Mouse (Mus musculus): ENCODE results near the gene Smarca2. TPM values are rescaled to one million over a fixed set of nuclear protein-coding genes. Genes with fewer than 3 reads are reported as not detected.
A peak's percentile ranks its signal among the peaks of the same experiment; 100 is the strongest.

Smarca2 gene
- polyA plus RNA-seq, 1 experiment from 2014 or later: 129 TPM

- H3K4me1 ChIP-seq: peaks cover 35% of the 10 kb centered on the region
- H3K9me3 ChIP-seq: no peaks in the 10 kb centered on the region
- peaks cover 16% of the 10 kb centered on the region for H3K36me3 ChIP-seq
- peak; percentile 87 for ATAC-seq (replicated peaks)
- H3K27ac ChIP-seq (replicated peaks): peak overlapping the region; percentile 99
- peak overlapping the region; percentile 29 for H3K9ac ChIP-seq (replicated peaks)
- H3K27me3 ChIP-seq: no peaks in the 10 kb centered on the region
- peak overlapping the region; percentile 20 for H3K4me3 ChIP-seq
- H3K4me2 ChIP-seq (replicated peaks): peak overlapping the region; percentile 49
- WGBS: 4% methylated on average over 16 of the region's 16 CpGs
These were observed 165.0 kb downstream of the Smarca2 start for GRCm38 (mm10) chr19:26769609-26770500.

- no peaks in the 10 kb centered on the region for H3K9me3 ChIP-seq
- 8% methylated on average over 6 of the region's 6 CpGs for WGBS
- peak overlapping the region; percentile 49 for H3K4me2 ChIP-seq (replicated peaks)
- H3K27me3 ChIP-seq: no peaks in the 10 kb centered on the region
- peak overlapping the region; percentile 99 for H3K27ac ChIP-seq (replicated peaks)
- peaks cover 20% of the 10 kb centered on the region for H3K36me3 ChIP-seq
- H3K4me1 ChIP-seq: peaks cover 35% of the 10 kb centered on the region
- H3K9ac ChIP-seq (replicated peaks): peak overlapping the region; percentile 29
- H3K4me3 ChIP-seq: peak overlapping the region; percentile 20
- peak; percentile 53 for ATAC-seq (replicated peaks)
These were observed 165.7 kb downstream of the Smarca2 start for GRCm38 (mm10) chr19:26770592-26770991.

GRCm38 (mm10) chr19:26772051-26772583 lies 167.3 kb downstream of the Smarca2 start:
- no peak overlapping the region for H3K9ac ChIP-seq (replicated peaks)
- H3K27me3 ChIP-seq: no peaks in the 10 kb centered on the region
- H3K9me3 ChIP-seq: no peaks in the 10 kb centered on the region
- peaks cover 35% of the 10 kb centered on the region for H3K4me1 ChIP-seq
- peak overlapping the region; percentile 99 for H3K27ac ChIP-seq (replicated peaks)
- H3K36me3 ChIP-seq: peaks cover 35% of the 10 kb centered on the region
- H3K4me3 ChIP-seq: no peak overlapping the region
- 96% methylated on average over 11 of the region's 11 CpGs for WGBS
- H3K4me2 ChIP-seq (replicated peaks): no peak overlapping the region
- ATAC-seq (replicated peaks): no peak

GRCm38 (mm10) chr19:26776066-26777025 lies 171.5 kb downstream of the Smarca2 start:
- no peak overlapping the region for H3K27ac ChIP-seq (replicated peaks)
- H3K4me1 ChIP-seq: 0 out of 2 replicates have a peak, but pooled peaks cover 3% of the 10 kb centered on the region
- H3K4me3 ChIP-seq: no peak overlapping the region
- no peak overlapping the region for H3K9ac ChIP-seq (replicated peaks)
- H3K36me3 ChIP-seq: peaks cover 53% of the 10 kb centered on the region
- WGBS: 90% methylated on average over 27 of the region's 27 CpGs
- no peak overlapping the region for H3K4me2 ChIP-seq (replicated peaks)
- no peaks in the 10 kb centered on the region for H3K9me3 ChIP-seq
- ATAC-seq (replicated peaks): no peak
- H3K27me3 ChIP-seq: no peaks in the 10 kb centered on the region

- ATAC-seq (replicated peaks): no peak
- WGBS: 92% methylated on average over 5 of the region's 5 CpGs
- H3K9me3 ChIP-seq: no peaks in the 10 kb centered on the region
These were observed 173.3 kb downstream of the Smarca2 start for GRCm38 (mm10) chr19:26778199-26778598.

GRCm38 (mm10) chr19:26781209-26781608 lies 176.4 kb downstream of the Smarca2 start:
- H3K27ac ChIP-seq (replicated peaks): no peak overlapping the region
- no peak overlapping the region for H3K4me3 ChIP-seq
- WGBS: 93% methylated on average over 2 of the region's 2 CpGs
- H3K27me3 ChIP-seq: no peaks in the 10 kb centered on the region
- no peak for ATAC-seq (replicated peaks)
- H3K9me3 ChIP-seq: no peaks in the 10 kb centered on the region
- H3K9ac ChIP-seq (replicated peaks): no peak overlapping the region
- H3K4me2 ChIP-seq (replicated peaks): no peak overlapping the region
- peaks cover 27% of the 10 kb centered on the region for H3K36me3 ChIP-seq
- H3K4me1 ChIP-seq: no peaks in the 10 kb centered on the region

More at GRCm38 (mm10) chr19:26778199-26778598, 173.3 kb downstream of the Smarca2 start:
- no peak overlapping the region for H3K27ac ChIP-seq (replicated peaks)
- H3K36me3 ChIP-seq: peaks cover 48% of the 10 kb centered on the region
- no peak overlapping the region for H3K4me2 ChIP-seq (replicated peaks)
- no peak overlapping the region for H3K4me3 ChIP-seq
- no peaks in the 10 kb centered on the region for H3K4me1 ChIP-seq
- no peak overlapping the region for H3K9ac ChIP-seq (replicated peaks)
- H3K27me3 ChIP-seq: no peaks in the 10 kb centered on the region

GRCm38 (mm10) chr19:26788446-26788845 lies 183.6 kb downstream of the Smarca2 start:
- H3K4me3 ChIP-seq: no peak overlapping the region
- H3K4me1 ChIP-seq: no peaks in the 10 kb centered on the region
- no peak for ATAC-seq (replicated peaks)
- no peak overlapping the region for H3K4me2 ChIP-seq (replicated peaks)
- H3K9me3 ChIP-seq: no peaks in the 10 kb centered on the region
- H3K27ac ChIP-seq (replicated peaks): no peak overlapping the region
- no peaks in the 10 kb centered on the region for H3K27me3 ChIP-seq
- no peak overlapping the region for H3K9ac ChIP-seq (replicated peaks)
- H3K36me3 ChIP-seq: no peaks in the 10 kb centered on the region
- 87% methylated on average over 5 of the region's 5 CpGs for WGBS

- H3K27me3 ChIP-seq: no peaks in the 10 kb centered on the region
- H3K4me1 ChIP-seq: peaks cover 5% of the 10 kb centered on the region; the same call in 1 of the 2 replicates
- H3K27ac ChIP-seq (replicated peaks): no peak overlapping the region
- ATAC-seq (replicated peaks): no peak
- no peaks in the 10 kb centered on the region for H3K9me3 ChIP-seq
- WGBS: 69% methylated on average over 5 of the region's 5 CpGs
- H3K4me2 ChIP-seq (replicated peaks): no peak overlapping the region
- H3K9ac ChIP-seq (replicated peaks): no peak overlapping the region
- no peak overlapping the region for H3K4me3 ChIP-seq
- no peaks in the 10 kb centered on the region for H3K36me3 ChIP-seq
These were observed 185.8 kb downstream of the Smarca2 start for GRCm38 (mm10) chr19:26790386-26791346.

GRCm38 (mm10) chr19:26794315-26794714 lies 189.5 kb downstream of the Smarca2 start:
- 65% methylated on average over 1 of the region's 3 CpGs for WGBS
- H3K27me3 ChIP-seq: no peaks in the 10 kb centered on the region
- H3K27ac ChIP-seq (replicated peaks): no peak overlapping the region
- no peak overlapping the region for H3K4me3 ChIP-seq
- peaks cover 8% of the 10 kb centered on the region for H3K4me1 ChIP-seq
- no peaks in the 10 kb centered on the region for H3K36me3 ChIP-seq
- H3K4me2 ChIP-seq (replicated peaks): no peak overlapping the region
- no peak for ATAC-seq (replicated peaks)
- H3K9ac ChIP-seq (replicated peaks): no peak overlapping the region
- no peaks in the 10 kb centered on the region for H3K9me3 ChIP-seq

- no peaks in the 10 kb centered on the region for H3K36me3 ChIP-seq
- WGBS: 57% methylated on average over 4 of the region's 4 CpGs
- no peak overlapping the region for H3K4me3 ChIP-seq
- H3K27ac ChIP-seq (replicated peaks): no peak overlapping the region
- peaks cover 8% of the 10 kb centered on the region for H3K4me1 ChIP-seq
- no peaks in the 10 kb centered on the region for H3K27me3 ChIP-seq
- no peaks in the 10 kb centered on the region for H3K9me3 ChIP-seq
- no peak overlapping the region for H3K9ac ChIP-seq (replicated peaks)
- H3K4me2 ChIP-seq (replicated peaks): no peak overlapping the region
- ATAC-seq (replicated peaks): 0 out of 2 replicates have a peak, but pooled peaks have one; percentile 13
These were observed 191.2 kb downstream of the Smarca2 start for GRCm38 (mm10) chr19:26796006-26796405.

GRCm38 (mm10) chr19:26804401-26804800 lies 199.6 kb downstream of the Smarca2 start:
- H3K9me3 ChIP-seq: no peaks in the 10 kb centered on the region
- no peak overlapping the region for H3K4me3 ChIP-seq
- H3K27ac ChIP-seq (replicated peaks): no peak overlapping the region
- no peak for ATAC-seq (replicated peaks)
- no peaks in the 10 kb centered on the region for H3K36me3 ChIP-seq
- H3K4me1 ChIP-seq: no peaks in the 10 kb centered on the region
- no peak overlapping the region for H3K4me2 ChIP-seq (replicated peaks)
- no peak overlapping the region for H3K9ac ChIP-seq (replicated peaks)
- H3K27me3 ChIP-seq: no peaks in the 10 kb centered on the region
- WGBS: 87% methylated on average over 4 of the region's 4 CpGs
